Comparison of ENCODE assay signal across 9 mouse cellular contexts in genomic region chr9:22136765-22137547, GRCm38 (mm10). TPM values are rescaled to one million over a fixed set of nuclear protein-coding genes. Genes with fewer than 3 reads are reported as not detected.
DNase-seq lines count a peak whose midpoint lies in the region; ATAC-seq and TF ChIP-seq lines count a peak whose summit lies in the region.
"Had no signal": no experiment of that assay in that cellular context is flagged by ENCODE, and none has a peak within 500 bp of the region (broad histone marks: within the 10 kb centered on the region; RNA-seq: fewer than 3 reads in every experiment).

No protein-coding gene starts in this region.

- H3K9ac ChIP-seq in kidney, embryonic 15.5 days, result no peak overlapping the region
- 0 out of 2 replicates have a peak overlapping the region, but pooled peaks have one; percentile 8 for H3K9ac ChIP-seq in hindbrain, embryonic 12.5 days
- H3K9ac ChIP-seq in neural tube, embryonic 11.5 days (ENCODE audit: low read length), result 0 out of 2 replicates have a peak overlapping the region, but pooled peaks have one; percentile 5
- H3K9ac ChIP-seq: limb, embryonic 15.5 days had no signal

- ATAC-seq in kidney, embryonic 15.5 days (replicated peaks; ENCODE audit: low FRiP score), result 0 out of 2 replicates have a peak, but pooled peaks have one; percentile 38
- ATAC-seq in hindbrain, embryonic 12.5 days (ENCODE audit: low FRiP score), result no peak
- no peak for ATAC-seq in neural tube, embryonic 11.5 days (ENCODE audit: insufficient read depth, low FRiP score, low TSS enrichment)
- no peak for ATAC-seq in inflammation-experienced regulatory T-cells, adult 6 months

- DNase-seq in kidney, postnatal 36 days, result no peak
- peak; percentile 98 for DNase-seq in ZHBTc4 (ENCODE audit: low read depth, low spot score)
- peak; percentile 68 for DNase-seq in neural tube, embryonic 11.5 days (ENCODE audit: low spot score)
- no peak for DNase-seq in urinary bladder, adult 2 months (ENCODE audit: low spot score)
- no peak for DNase-seq in lung, adult 2 months

- H3K27ac ChIP-seq in kidney, embryonic 15.5 days, result no peak overlapping the region
- H3K27ac ChIP-seq in hindbrain, embryonic 12.5 days, result no peak overlapping the region
- H3K27ac ChIP-seq in neural tube, embryonic 11.5 days (ENCODE audit: low read depth, low read length), result 0 out of 2 replicates have a peak overlapping the region, but pooled peaks have one; percentile 34
- H3K27ac ChIP-seq: limb, embryonic 15.5 days had no signal

- H3K4me3 ChIP-seq in kidney, embryonic 15.5 days (replicated peaks), result no peak overlapping the region
- no peak overlapping the region for H3K4me3 ChIP-seq in hindbrain, embryonic 12.5 days
- H3K4me3 ChIP-seq in neural tube, embryonic 11.5 days (ENCODE audit: low read depth, low read length), result no peak overlapping the region
- no peak overlapping the region for H3K4me3 ChIP-seq in lung, adult 2 months (replicated peaks; ENCODE audit: extremely low read depth, low read depth, low read length)
- H3K4me3 ChIP-seq: limb, embryonic 15.5 days had no signal

- no peaks in the 10 kb centered on the region for H3K36me3 ChIP-seq in kidney, embryonic 15.5 days
- no peaks in the 10 kb centered on the region for H3K36me3 ChIP-seq in hindbrain, embryonic 12.5 days
- H3K36me3 ChIP-seq in neural tube, embryonic 11.5 days (ENCODE audit: control insufficient read depth, insufficient read depth, low read length), result no peaks in the 10 kb centered on the region
- H3K36me3 ChIP-seq: limb, embryonic 15.5 days had no signal

- H3K27me3 ChIP-seq in kidney, embryonic 15.5 days, result peaks cover 18% of the 10 kb centered on the region; the same call in 1 of the 2 replicates
- H3K27me3 ChIP-seq in hindbrain, embryonic 12.5 days, result peaks cover 30% of the 10 kb centered on the region
- H3K27me3 ChIP-seq in neural tube, embryonic 11.5 days (ENCODE audit: control insufficient read depth, insufficient read depth, low read length), result no peaks in the 10 kb centered on the region

- peak overlapping the region; percentile 28; the same call in 1 of the 2 replicates for H3K4me2 ChIP-seq in kidney, embryonic 15.5 days
- no peak overlapping the region for H3K4me2 ChIP-seq in hindbrain, embryonic 12.5 days (replicated peaks)
- H3K4me2 ChIP-seq in neural tube, embryonic 11.5 days (ENCODE audit: low read depth), result peak overlapping the region; percentile 19
- H3K4me2 ChIP-seq: limb, embryonic 15.5 days had no signal

- whole genome bisulfite sequencing in kidney, embryonic 15.5 days, result 17% methylated on average over 23 of the region's 23 CpGs
- WGBS in hindbrain, embryonic 12.5 days, result 8% methylated on average over 21 of the region's 23 CpGs
- whole genome bisulfite sequencing in neural tube, embryonic 11.5 days, result 5% methylated on average over 23 of the region's 23 CpGs
- WGBS in lung, adult 2 months, result 39% methylated on average over 23 of the region's 23 CpGs

- H3K4me1 ChIP-seq in kidney, embryonic 15.5 days, result peaks cover 15% of the 10 kb centered on the region
- H3K4me1 ChIP-seq in hindbrain, embryonic 12.5 days, result peaks cover 5% of the 10 kb centered on the region
- H3K4me1 ChIP-seq in neural tube, embryonic 11.5 days (ENCODE audit: control insufficient read depth, insufficient read depth, low read length), result peaks cover 5% of the 10 kb centered on the region; the same call in 1 of the 2 replicates
- no peaks in the 10 kb centered on the region for H3K4me1 ChIP-seq in lung, adult 2 months (ENCODE audit: control insufficient read depth, insufficient read depth, low read length)

- TF ChIP-seq POLR2A in lung, adult 2 months (IDR thresholded peaks at IDR 0.05; ENCODE audit: borderline replicate concordance, extremely low read depth, low read depth, low read length), result no peak

- no peak for TF ChIP-seq CTCF in lung, adult 2 months (IDR thresholded peaks at IDR 0.05; ENCODE audit: insufficient read depth, low read length)

- H3K9me3 ChIP-seq in kidney, embryonic 15.5 days (replicated peaks), result no peaks in the 10 kb centered on the region
- no peaks in the 10 kb centered on the region for H3K9me3 ChIP-seq in hindbrain, embryonic 12.5 days (replicated peaks)
- H3K9me3 ChIP-seq in neural tube, embryonic 11.5 days (ENCODE audit: control insufficient read depth, low read length), result no peaks in the 10 kb centered on the region
- H3K9me3 ChIP-seq: limb, embryonic 15.5 days had no signal

RNA-seq across cellular contexts. Expression of gene Acp5, which starts 1.4 kb away (rescaled TPM):
- polyA plus RNA-seq in kidney, embryonic 15.5 days (2015; fragmentation: Nextera tagmentation; extraction: Ambion mirVana), result 7.3 and 23.2 TPM in 2 replicates
- polyA plus RNA-seq in hindbrain, embryonic 12.5 days (2016; fragmentation: Nextera tagmentation; extraction: Ambion mirVana), result 8.3 and 9.8 TPM in 2 replicates
- 14.9 and 16.8 TPM in 2 replicates for polyA plus RNA-seq in neural tube, embryonic 11.5 days (2014; fragmentation: Nextera tagmentation; extraction: Ambion mirVana)
- polyA plus RNA-seq in inflammation-experienced regulatory T-cells, adult 6 months (2017; shearing (Covaris generic)), result 100 to 1,000 TPM; 155 to 257 (median 245) TPM
- polyA plus RNA-seq in urinary bladder, adult 2 months (2012; rRNA removed), result 24.0 and 35.7 TPM in 2 replicates
- polyA plus RNA-seq in lung, adult 2 months (2012; rRNA removed), result 47.7 and 54.5 TPM in 2 replicates

RNA-seq across cellular contexts. Expression of gene Pigyl, which starts 19.7 kb away (rescaled TPM):
- 70.0 and 73.1 TPM in 2 replicates for polyA plus RNA-seq in kidney, embryonic 15.5 days (2015; fragmentation: Nextera tagmentation; extraction: Ambion mirVana)
- 58.8 and 65.6 TPM in 2 replicates for polyA plus RNA-seq in hindbrain, embryonic 12.5 days (2016; fragmentation: Nextera tagmentation; extraction: Ambion mirVana)
- 59.6 and 59.7 TPM in 2 replicates for polyA plus RNA-seq in neural tube, embryonic 11.5 days (2014; fragmentation: Nextera tagmentation; extraction: Ambion mirVana)
- 10 to 100 TPM; 40.1 to 46.8 (median 43.2) TPM for polyA plus RNA-seq in inflammation-experienced regulatory T-cells, adult 6 months (2017; shearing (Covaris generic))
- 84.1 and 92.9 TPM in 2 replicates for polyA plus RNA-seq in urinary bladder, adult 2 months (2012; rRNA removed)
- polyA plus RNA-seq in lung, adult 2 months (2012; rRNA removed), result 67.8 and 68.8 TPM in 2 replicates

RNA-seq across cellular contexts. Expression of gene Elof1, which starts 20.0 kb away (rescaled TPM):
- 193 and 194 TPM in 2 replicates for polyA plus RNA-seq in kidney, embryonic 15.5 days (2015; fragmentation: Nextera tagmentation; extraction: Ambion mirVana)
- 161 and 177 TPM in 2 replicates for polyA plus RNA-seq in hindbrain, embryonic 12.5 days (2016; fragmentation: Nextera tagmentation; extraction: Ambion mirVana)
- polyA plus RNA-seq in neural tube, embryonic 11.5 days (2014; fragmentation: Nextera tagmentation; extraction: Ambion mirVana), result 217 and 221 TPM in 2 replicates
- 10 to 100 TPM; 76.4 to 98.9 (median 89.4) TPM for polyA plus RNA-seq in inflammation-experienced regulatory T-cells, adult 6 months (2017; shearing (Covaris generic))
- 74.8 and 97.4 TPM in 2 replicates for polyA plus RNA-seq in urinary bladder, adult 2 months (2012; rRNA removed)
- 176 and 180 TPM in 2 replicates for polyA plus RNA-seq in lung, adult 2 months (2012; rRNA removed)

RNA-seq across cellular contexts. Expression of gene Cnn1, which starts 37.9 kb away (rescaled TPM):
- polyA plus RNA-seq in kidney, embryonic 15.5 days (2015; fragmentation: Nextera tagmentation; extraction: Ambion mirVana), result 11.1 and 40.8 TPM in 2 replicates
- polyA plus RNA-seq in hindbrain, embryonic 12.5 days (2016; fragmentation: Nextera tagmentation; extraction: Ambion mirVana), result 1.9 and 3.1 TPM in 2 replicates
- polyA plus RNA-seq in neural tube, embryonic 11.5 days (2014; fragmentation: Nextera tagmentation; extraction: Ambion mirVana), result 1.0 and 2.6 TPM in 2 replicates
- polyA plus RNA-seq in inflammation-experienced regulatory T-cells, adult 6 months (2017; shearing (Covaris generic)), result under 1 TPM; 0.20 to 0.36 (median 0.32) TPM
- 3,917 and 4,778 TPM in 2 replicates for polyA plus RNA-seq in urinary bladder, adult 2 months (2012; rRNA removed)
- polyA plus RNA-seq in lung, adult 2 months (2012; rRNA removed), result 79.3 and 94.3 TPM in 2 replicates

RNA-seq across cellular contexts. Expression of gene Zfp872, which starts 50.9 kb away (rescaled TPM):
- polyA plus RNA-seq in kidney, embryonic 15.5 days (2015; fragmentation: Nextera tagmentation; extraction: Ambion mirVana), result 0.31 and 0.55 TPM in 2 replicates
- 0.26 TPM in 1 of 2 replicates, not detected in the other for polyA plus RNA-seq in hindbrain, embryonic 12.5 days (2016; fragmentation: Nextera tagmentation; extraction: Ambion mirVana)
- polyA plus RNA-seq in neural tube, embryonic 11.5 days (2014; fragmentation: Nextera tagmentation; extraction: Ambion mirVana), result 0.15 and 0.24 TPM in 2 replicates
- not detected for polyA plus RNA-seq in inflammation-experienced regulatory T-cells, adult 6 months (2017; shearing (Covaris generic))
- 1.3 and 1.4 TPM in 2 replicates for polyA plus RNA-seq in urinary bladder, adult 2 months (2012; rRNA removed)
- polyA plus RNA-seq in lung, adult 2 months (2012; rRNA removed), result 0.10 and 0.12 TPM in 2 replicates

Comparison
In these comparisons a context has a peak if more than half of its experiments do, and no peak if none do; other contexts are left out.
1. DNase-seq: peak in ZHBTc4 (single experiment) and neural tube, embryonic 11.5 days (single experiment); none in kidney, postnatal 36 days (0 of 2), urinary bladder, adult 2 months (single experiment) and lung, adult 2 months (single experiment).